Mouse (Mus musculus) kidney, adult 2 months (tissue): Measurements from ENCODE around the gene Lpar2.

ENCODE experiments used
- CTCF ChIP-seq: fragments of 200-500 bp; conservative IDR thresholded peaks from 2 replicates; pipeline ENCODE4 v1.5.1; 2011; ENCODE audit warnings: low read depth, mild to moderate bottlenecking, control low read depth, low read length, moderate library complexity, mixed read lengths; ENCODE audit not compliant: insufficient read depth, insufficient read length
- POLR2A ChIP-seq: fragments of 200-500 bp; IDR thresholded peaks from one replicate; pipeline ENCODE4 v1.6.1; 2011; ENCODE audit warnings: low read depth, low read length, control low read depth

- no peak for TF ChIP-seq CTCF
- no peak for TF ChIP-seq POLR2A
Measured at GRCm38 (mm10) chr8:69809820-69810219, 12.4 kb upstream of the Lpar2 start.
